Mouse (Mus musculus): Measurements from ENCODE around the gene Ncstn. TPM values are rescaled to one million over a fixed set of nuclear protein-coding genes. Genes with fewer than 3 reads are reported as not detected.

Ncstn gene
- total and polyA plus RNA-seq, 2 experiments from 2014 or later: 77.5 to 101 TPM

- peak; percentile 88 for TF ChIP-seq CTCF (IDR thresholded peaks at IDR 0.05; ENCODE audit: low read depth)
- Histone ChIP-seq H3K9ac (replicated peaks; ENCODE audit: low read length) (no peak overlapping the region), H3K9me3 (ENCODE audit: low read length) (no peaks in the 10 kb centered on the region), H3K27me3 (ENCODE audit: insufficient read depth, low read length) (no peaks in the 10 kb centered on the region), H3K4me2 (ENCODE audit: low read depth, low read length) (no peak overlapping the region), H3K4me1 (ENCODE audit: insufficient read depth, low read length) (peaks cover 8% of the 10 kb centered on the region; the same call in 1 of the 2 replicates), H3K4me3 (ENCODE audit: low read length) (no peak overlapping the region), H3K36me3 (ENCODE audit: insufficient read depth, low read length) (no peaks in the 10 kb centered on the region), H3K27ac (no peak overlapping the region)
- peak; percentile 52; the same call in 1 of the 2 replicates for ATAC-seq
- WGBS: 11% methylated on average over 5 of the region's 5 CpGs
- peak; percentile 88 for DNase-seq (ENCODE audit: low spot score)
These were observed 35.7 kb downstream of the Ncstn start for GRCm38 (mm10) chr1:172046938-172047337.

- H3K36me3 ChIP-seq (ENCODE audit: insufficient read depth, low read length): no peaks in the 10 kb centered on the region
- no peaks in the 10 kb centered on the region for H3K9me3 ChIP-seq (ENCODE audit: low read length)
- TF ChIP-seq CTCF (IDR thresholded peaks at IDR 0.05; ENCODE audit: low read depth): no peak
- peaks cover 8% of the 10 kb centered on the region; the same call in 1 of the 2 replicates for H3K4me1 ChIP-seq (ENCODE audit: insufficient read depth, low read length)
- no peak overlapping the region for H3K9ac ChIP-seq (replicated peaks; ENCODE audit: low read length)
- H3K27ac ChIP-seq: no peak overlapping the region
- no peak overlapping the region for H3K4me2 ChIP-seq (ENCODE audit: low read depth, low read length)
- DNase-seq (ENCODE audit: low spot score) (no peak), ATAC-seq (no peak)
- no peaks in the 10 kb centered on the region for H3K27me3 ChIP-seq (ENCODE audit: insufficient read depth, low read length)
- H3K4me3 ChIP-seq (ENCODE audit: low read length): no peak overlapping the region
- 73% methylated on average over 8 of the region's 8 CpGs for WGBS
These were observed 36.2 kb downstream of the Ncstn start for GRCm38 (mm10) chr1:172046410-172046809.

GRCm38 (mm10) chr1:172029914-172030313 lies 52.7 kb downstream of the Ncstn start:
- Histone ChIP-seq H3K27me3 (ENCODE audit: insufficient read depth, low read length) (no peaks in the 10 kb centered on the region), H3K4me2 (ENCODE audit: low read depth, low read length) (no peak overlapping the region), H3K4me3 (ENCODE audit: low read length) (no peak overlapping the region), H3K9me3 (ENCODE audit: low read length) (no peaks in the 10 kb centered on the region), H3K27ac (no peak overlapping the region), H3K4me1 (ENCODE audit: insufficient read depth, low read length) (peaks cover 8% of the 10 kb centered on the region; the same call in 1 of the 2 replicates), H3K36me3 (ENCODE audit: insufficient read depth, low read length) (no peaks in the 10 kb centered on the region), H3K9ac (replicated peaks; ENCODE audit: low read length) (no peak overlapping the region)
- DNase-seq (ENCODE audit: low spot score) (no peak), ATAC-seq (no peak)
- TF ChIP-seq CTCF (IDR thresholded peaks at IDR 0.05; ENCODE audit: low read depth): no peak
- WGBS: 90% methylated on average over 2 of the region's 2 CpGs

- Histone ChIP-seq H3K27me3 (ENCODE audit: insufficient read depth, low read length) (no peaks in the 10 kb centered on the region), H3K27ac (peak within 1 kb of the TSS; percentile 92), H3K36me3 (ENCODE audit: insufficient read depth, low read length) (no peaks in the 10 kb centered on the region), H3K4me3 (ENCODE audit: low read length) (peak within 1 kb of the TSS; percentile 76), H3K4me1 (ENCODE audit: insufficient read depth, low read length) (peaks cover 21% of the 10 kb centered on the region), H3K9ac (replicated peaks; ENCODE audit: low read length) (peak within 1 kb of the TSS; percentile 80), H3K4me2 (ENCODE audit: low read depth, low read length) (peak within 1 kb of the TSS; percentile 77), H3K9me3 (ENCODE audit: low read length) (no peaks in the 10 kb centered on the region)
- 32% methylated on average over 21 of the region's 21 CpGs for WGBS
- ATAC-seq (no peak), DNase-seq (ENCODE audit: low spot score) (no peak)
- TF ChIP-seq CTCF (IDR thresholded peaks at IDR 0.05; ENCODE audit: low read depth): no peak
These were observed 54.0 kb downstream of the Ncstn start, which contains the start of gene Vangl2 for GRCm38 (mm10) chr1:172028394-172029275. Gene Vangl2, minus strand, starts transcription at chr1:172028444.

GRCm38 (mm10) chr1:172027809-172028102 lies 54.8 kb downstream of the Ncstn start:
- DNase-seq (ENCODE audit: low spot score) (no peak), ATAC-seq (no peak; the same call in 1 of the 2 replicates)
- Histone ChIP-seq H3K27me3 (ENCODE audit: insufficient read depth, low read length) (no peaks in the 10 kb centered on the region), H3K9me3 (ENCODE audit: low read length) (no peaks in the 10 kb centered on the region), H3K9ac (replicated peaks; ENCODE audit: low read length) (peak overlapping the region; percentile 80), H3K4me2 (ENCODE audit: low read depth, low read length) (peak overlapping the region; percentile 77), H3K36me3 (ENCODE audit: insufficient read depth, low read length) (no peaks in the 10 kb centered on the region), H3K4me1 (ENCODE audit: insufficient read depth, low read length) (peaks cover 22% of the 10 kb centered on the region), H3K27ac (peak overlapping the region; percentile 92), H3K4me3 (ENCODE audit: low read length) (peak overlapping the region; percentile 76)
- 10% methylated on average over 10 of the region's 10 CpGs for WGBS
- TF ChIP-seq CTCF (IDR thresholded peaks at IDR 0.05; ENCODE audit: low read depth): no peak

- H3K4me3 ChIP-seq (ENCODE audit: low read length): peak overlapping the region; percentile 76
- 1% methylated on average over 44 of the region's 54 CpGs for WGBS
- peak; percentile 94 for DNase-seq (ENCODE audit: low spot score)
- peak overlapping the region; percentile 92 for H3K27ac ChIP-seq
- no peaks in the 10 kb centered on the region for H3K27me3 ChIP-seq (ENCODE audit: insufficient read depth, low read length)
- no peaks in the 10 kb centered on the region for H3K9me3 ChIP-seq (ENCODE audit: low read length)
- no peaks in the 10 kb centered on the region for H3K36me3 ChIP-seq (ENCODE audit: insufficient read depth, low read length)
- H3K4me1 ChIP-seq (ENCODE audit: insufficient read depth, low read length): peaks cover 24% of the 10 kb centered on the region
- H3K4me2 ChIP-seq (ENCODE audit: low read depth, low read length): peak overlapping the region; percentile 77
- H3K9ac ChIP-seq (replicated peaks; ENCODE audit: low read length): peak overlapping the region; percentile 80
- no peak for TF ChIP-seq CTCF (IDR thresholded peaks at IDR 0.05; ENCODE audit: low read depth)
- peak; percentile 88 for ATAC-seq
These were observed 55.4 kb downstream of the Ncstn start for GRCm38 (mm10) chr1:172027010-172027808.

Measured in hindbrain, postnatal 0 days (tissue).